Mouse (Mus musculus) heart, embryonic 10.5 days (tissue): ENCODE results near the gene Tmem8b. TPM values are rescaled to one million over a fixed set of nuclear protein-coding genes. Genes with fewer than 3 reads are reported as not detected.

Experiments
- DNase-seq: peaks from one replicate; pipeline ENCODE4 v3.0.0-alpha.2; 2017; ENCODE audit warnings: low spot score
- H3K27ac ChIP-seq: fragments of 300-500 bp; sonication (generic); 2 replicates; pipeline ENCODE4 v1.5.1; 2016; ENCODE audit warnings: mild to moderate bottlenecking
- H3K27me3 ChIP-seq: fragments of 300-500 bp; sonication (generic); 2 replicates; pipeline ENCODE4 v1.6.1; 2016; ENCODE audit warnings: mild to moderate bottlenecking; ENCODE audit not compliant: poor library complexity, insufficient read depth, severe bottlenecking
- H3K36me3 ChIP-seq: fragments of 300-500 bp; sonication (generic); 2 replicates; pipeline ENCODE4 v1.6.1; 2016; ENCODE audit warnings: mild to moderate bottlenecking, moderate library complexity
- H3K4me1 ChIP-seq: fragments of 300-500 bp; sonication (generic); 2 replicates; pipeline ENCODE4 v1.6.1; 2016; ENCODE audit warnings: mild to moderate bottlenecking
- H3K4me3 ChIP-seq: fragments of 300-500 bp; sonication (generic); 2 replicates; pipeline ENCODE4 v1.5.1; 2016; ENCODE audit warnings: mild to moderate bottlenecking, moderate library complexity
- H3K9me3 ChIP-seq: fragments of 300-500 bp; sonication (generic); 2 replicates; pipeline ENCODE4 v1.6.1; 2016; ENCODE audit warnings: mild to moderate bottlenecking, moderate library complexity
- WGBS: fragments of 180-500 bp; shearing (Covaris S2); methylation state at CpG from one replicate; pipeline ENCODE4 v1.1.7; 2016; 5-methylcytosine and 5-hydroxymethylcytosine counted together
- microRNA-seq: library from miRNA; unstranded; fragments of <30 nt; microRNA quantifications from one replicate; pipeline ENCODE4, GENCODE M21; 2017
- polyA plus RNA-seq: library from polyadenylated mRNA; unstranded; fragments of >200 nt; fragmentation: Nextera tagmentation; extraction: Ambion mirVana; gene quantifications from 2 replicates; pipeline ENCODE4 v1.2.1, GENCODE M21; 2016

Tmem8b gene
- polyA plus RNA-seq, 1 experiment from 2014 or later = 2.7 TPM

DNA sequence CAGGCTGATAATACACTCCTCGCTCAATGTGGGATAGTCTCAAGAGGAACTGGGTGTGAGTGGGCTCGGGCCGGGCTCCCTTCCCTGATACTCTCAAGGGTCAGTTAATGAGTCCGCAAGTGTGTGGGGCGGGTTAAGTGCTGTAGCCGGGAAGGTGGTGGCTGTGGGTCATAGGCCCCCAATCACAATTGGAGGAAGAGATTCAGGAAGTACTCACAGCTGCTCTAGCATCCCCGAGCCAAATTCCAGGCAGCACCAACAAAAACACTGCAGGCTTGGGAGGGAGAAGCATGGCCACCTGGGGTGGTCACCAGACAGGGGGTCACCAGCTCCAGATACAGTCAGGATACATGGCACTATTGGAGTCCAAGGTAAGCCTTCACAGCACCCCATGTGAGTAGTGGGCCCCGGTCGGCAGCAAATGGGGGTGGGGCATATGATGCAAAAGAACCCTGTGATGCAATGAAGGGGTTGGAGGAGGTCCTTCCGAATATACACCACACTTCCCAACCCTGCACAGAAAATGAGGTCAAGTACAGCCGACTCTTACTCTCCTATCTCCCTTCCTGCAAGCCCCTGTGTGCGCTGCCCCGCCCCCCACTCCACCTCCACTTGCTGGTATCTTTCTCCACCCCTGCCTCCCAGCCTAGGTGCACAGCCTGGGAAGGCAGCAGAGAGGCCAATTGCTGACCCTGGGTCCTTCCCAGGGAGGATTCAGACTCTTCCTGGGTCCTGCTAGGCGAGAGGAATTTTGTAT lies 61.2 kb downstream of the Tmem8b start, which contains the start of gene Spaar:
Spaar (plus strand) TSS at position 241 of the 757 bp plus-strand sequence.
- Histone ChIP-seq H3K36me3 (no peaks in the 10 kb centered on the region), H3K4me3 (0 out of 2 replicates have a peak within 1 kb of the TSS, but pooled peaks have one; percentile 0), H3K9me3 (no peaks in the 10 kb centered on the region), H3K27ac (peak within 1 kb of the TSS; percentile 85), H3K27me3 (no peaks in the 10 kb centered on the region), H3K4me1 (peaks cover 79% of the 10 kb centered on the region)
- DNase-seq = no peak
- 24% methylated on average over 14 of the region's 14 CpGs for WGBS

- Histone ChIP-seq H3K4me3 (no peak overlapping the region), H3K9me3 (no peaks in the 10 kb centered on the region), H3K4me1 (peaks cover 82% of the 10 kb centered on the region), H3K27ac (peak overlapping the region; percentile 85), H3K27me3 (no peaks in the 10 kb centered on the region), H3K36me3 (no peaks in the 10 kb centered on the region)
- DNase-seq = no peak
- WGBS = 53% methylated on average over 21 of the region's 21 CpGs
Measured at GRCm38 (mm10) chr4:43730750-43731297, 62.1 kb downstream of the Tmem8b start.

DNA sequence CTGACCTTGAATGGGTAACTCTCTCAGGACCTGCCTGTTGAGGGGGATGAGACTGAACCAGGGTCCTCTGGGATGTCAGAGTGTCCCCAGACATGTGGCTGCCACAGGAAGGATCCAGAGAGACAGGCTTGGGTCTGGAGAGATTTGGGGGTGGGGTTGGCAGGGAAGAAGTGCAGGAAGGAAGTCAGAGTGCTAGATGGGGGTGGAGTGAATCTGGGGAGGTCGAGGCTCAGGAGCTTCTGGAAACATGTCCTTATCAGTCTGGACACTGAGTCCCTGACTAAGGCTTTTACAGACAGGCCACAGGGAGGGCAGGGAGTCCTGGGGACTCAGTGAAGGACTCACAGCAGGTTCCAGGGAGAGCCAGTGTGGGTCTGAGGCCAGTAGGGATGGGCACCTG lies 63.4 kb downstream of the Tmem8b start:
- WGBS = 21% methylated on average over 1 of the region's 1 CpGs

DNA sequence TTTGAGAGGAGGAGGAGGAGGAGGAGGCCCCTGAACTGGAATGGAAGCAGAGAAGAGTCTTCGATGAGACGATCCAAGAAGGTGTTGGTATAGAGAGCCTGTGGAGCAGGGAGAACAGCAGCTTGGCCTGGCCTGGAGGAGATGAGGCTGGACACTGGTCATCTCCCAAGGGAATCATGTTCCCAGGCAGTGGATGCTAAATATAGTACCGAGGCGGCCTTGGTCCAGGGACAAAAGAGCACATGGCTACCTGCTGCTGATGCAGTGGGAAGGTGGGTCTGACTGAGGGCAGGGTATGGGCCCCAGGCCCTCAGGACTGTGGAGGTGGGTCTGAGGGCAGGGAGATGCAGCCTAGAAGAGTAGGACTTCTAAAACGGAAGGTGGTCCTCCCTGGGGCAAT lies 64.4 kb downstream of the Tmem8b start:
- 67% methylated on average over 5 of the region's 5 CpGs for WGBS
- DNase-seq = no peak
- Histone ChIP-seq H3K4me1 (peaks cover 69% of the 10 kb centered on the region), H3K27me3 (no peaks in the 10 kb centered on the region), H3K36me3 (no peaks in the 10 kb centered on the region), H3K9me3 (no peaks in the 10 kb centered on the region), H3K27ac (peak overlapping the region; percentile 74), H3K4me3 (no peak overlapping the region)

More for the DNA sequence above, 63.4 kb downstream of the Tmem8b start:
- no peak for DNase-seq
- Histone ChIP-seq H3K9me3 (no peaks in the 10 kb centered on the region), H3K27ac (peak overlapping the region; percentile 74), H3K36me3 (no peaks in the 10 kb centered on the region), H3K27me3 (no peaks in the 10 kb centered on the region), H3K4me3 (no peak overlapping the region), H3K4me1 (peaks cover 78% of the 10 kb centered on the region)

GRCm38 (mm10) chr4:43737144-43737543 lies 68.4 kb downstream of the Tmem8b start:
- WGBS = 69% methylated on average over 6 of the region's 6 CpGs
- no peak for DNase-seq
- no peak overlapping the region for H3K27ac ChIP-seq
- H3K9me3 ChIP-seq = no peaks in the 10 kb centered on the region
- H3K4me1 ChIP-seq = peaks cover 33% of the 10 kb centered on the region
- no peaks in the 10 kb centered on the region for H3K36me3 ChIP-seq
- H3K27me3 ChIP-seq = no peaks in the 10 kb centered on the region
- H3K4me3 ChIP-seq = no peak overlapping the region

- no peaks in the 10 kb centered on the region for H3K36me3 ChIP-seq
- no peak overlapping the region for H3K4me3 ChIP-seq
- DNase-seq = no peak
- no peaks in the 10 kb centered on the region for H3K9me3 ChIP-seq
- no peaks in the 10 kb centered on the region for H3K27me3 ChIP-seq
- no peak overlapping the region for H3K27ac ChIP-seq
- 54% methylated on average over 8 of the region's 8 CpGs for WGBS
- H3K4me1 ChIP-seq = peaks cover 14% of the 10 kb centered on the region
Measured at GRCm38 (mm10) chr4:43738989-43739674, 70.4 kb downstream of the Tmem8b start.

GRCm38 (mm10) chr4:43741526-43741925 lies 72.8 kb downstream of the Tmem8b start:
- 55% methylated on average over 5 of the region's 5 CpGs for WGBS
- Histone ChIP-seq H3K9me3 (no peaks in the 10 kb centered on the region), H3K27me3 (no peaks in the 10 kb centered on the region), H3K4me1 (peaks cover 10% of the 10 kb centered on the region), H3K27ac (no peak overlapping the region), H3K36me3 (no peaks in the 10 kb centered on the region), H3K4me3 (no peak overlapping the region)
- no peak for DNase-seq

Small RNAs within 50 kb of the gene (microRNA-seq; reads per million reads assigned to microRNA genes)
- not detected for gene Gm25262

Other genes starting within 250 kb of the Tmem8b start
- not detected in 2 replicates for gene Fam166b, start 239.8 kb upstream of the Tmem8b start, polyA plus RNA-seq
- gene Tesk1, start 227.0 kb upstream of the Tmem8b start, polyA plus RNA-seq = 5.0 and 6.3 TPM in 2 replicates
- gene Cd72, start 214.3 kb upstream of the Tmem8b start, polyA plus RNA-seq = 0.70 and 1.4 TPM in 2 replicates
- not detected in 2 replicates for gene Sit1, start 185.2 kb upstream of the Tmem8b start, polyA plus RNA-seq
- 67.2 and 71.7 TPM in 2 replicates for gene Ccdc107, start 176.1 kb upstream of the Tmem8b start, polyA plus RNA-seq
- 39.9 and 40.1 TPM in 2 replicates for gene Arhgef39, start 169.3 kb upstream of the Tmem8b start, polyA plus RNA-seq
- gene Car9, start 162.0 kb upstream of the Tmem8b start, polyA plus RNA-seq = 1.4 and 1.7 TPM in 2 replicates
- gene Tpm2, start 145.2 kb upstream of the Tmem8b start, polyA plus RNA-seq = 135 and 142 TPM in 2 replicates
- gene Creb3, start 106.6 kb upstream of the Tmem8b start, polyA plus RNA-seq = 63.8 and 68.8 TPM in 2 replicates
- gene Tln1, start 106.3 kb upstream of the Tmem8b start, polyA plus RNA-seq = 82.7 and 99.6 TPM in 2 replicates
- 20.9 and 29.7 TPM in 2 replicates for gene Rgp1, start 90.3 kb upstream of the Tmem8b start, polyA plus RNA-seq
- gene Gba2, start 90.1 kb upstream of the Tmem8b start, polyA plus RNA-seq = 22.8 and 27.6 TPM in 2 replicates
- 1.6 and 1.8 TPM in 2 replicates for gene Msmp, start 84.5 kb upstream of the Tmem8b start, polyA plus RNA-seq
- gene Npr2, start 37.0 kb upstream of the Tmem8b start, polyA plus RNA-seq = 5.5 and 5.6 TPM in 2 replicates
- gene Spag8, start 15.4 kb upstream of the Tmem8b start, polyA plus RNA-seq = 0.63 and 2.0 TPM in 2 replicates
- 101 and 117 TPM in 2 replicates for gene Hint2, start 12.5 kb upstream of the Tmem8b start, polyA plus RNA-seq
- 1.7 and 1.9 TPM in 2 replicates for gene Fam221b, start 174 bp downstream of the Tmem8b start, polyA plus RNA-seq
- gene Olfr70, start 31.8 kb downstream of the Tmem8b start, polyA plus RNA-seq = not detected in 2 replicates
- not detected in 2 replicates for gene Olfr71, start 41.3 kb downstream of the Tmem8b start, polyA plus RNA-seq
- 0.53 and 0.92 TPM in 2 replicates for gene Hrct1, start 58.2 kb downstream of the Tmem8b start, polyA plus RNA-seq
- gene Spaar, start 61.1 kb downstream of the Tmem8b start, polyA plus RNA-seq = 0.16 and 0.23 TPM in 2 replicates
- gene Olfr159, start 102.0 kb downstream of the Tmem8b start, polyA plus RNA-seq = not detected in 2 replicates
- not detected in 2 replicates for gene Olfr156, start 154.9 kb downstream of the Tmem8b start, polyA plus RNA-seq
- gene Olfr157, start 171.2 kb downstream of the Tmem8b start, polyA plus RNA-seq = 0.10 TPM in 1 of 2 replicates, not detected in the other
- not detected in 2 replicates for gene Olfr155, start 182.6 kb downstream of the Tmem8b start, polyA plus RNA-seq
- 11.0 and 17.4 TPM in 2 replicates for gene Reck, start 206.6 kb downstream of the Tmem8b start, polyA plus RNA-seq